Mouse (Mus musculus) CH12.LX (cell line): ENCODE data around the gene Kirrel3.

Experiments
- BHLHE40 ChIP-seq: IDR thresholded peaks from 2 replicates; pipeline ENCODE4 v1.6.1; 2011; ENCODE audit warnings: mild to moderate bottlenecking, low read depth, low read length, improper control_type of control experiment
- CHD1 ChIP-seq: IDR thresholded peaks from 2 replicates; pipeline ENCODE4 v1.6.1; 2012; ENCODE audit warnings: low read depth, low read length, improper control_type of control experiment, inconsistent platforms
- CHD2 ChIP-seq: IDR thresholded peaks from 2 replicates; pipeline ENCODE4 v1.6.1; 2011; ENCODE audit warnings: low read length, improper control_type of control experiment
- CTCF ChIP-seq, 2 experiments: IDR thresholded peaks in 1 of 2; conservative IDR thresholded peaks in 1 of 2; 2 replicates each; pipeline ENCODE4 v1.5.1; 2011 to 2012; ENCODE audit warnings: low read depth in 2 of 2, low read length in 2 of 2, improper control_type of control experiment in 1 of 2, inconsistent platforms in 1 of 2, mild to moderate bottlenecking in 1 of 2, moderate library complexity in 1 of 2
- EP300 ChIP-seq: IDR thresholded peaks from 2 replicates; pipeline ENCODE4 v1.6.1; 2011; ENCODE audit warnings: low read length, improper control_type of control experiment
- GABPA ChIP-seq: IDR thresholded peaks from 2 replicates; pipeline ENCODE4 v1.6.1; 2012; ENCODE audit warnings: low read depth, low read length, improper control_type of control experiment, inconsistent platforms; ENCODE audit not compliant: insufficient replicate concordance
- IRF4 ChIP-seq: IDR thresholded peaks from 2 replicates; pipeline ENCODE4 v1.6.1; 2014; ENCODE audit warnings: low read depth, mild to moderate bottlenecking, inconsistent platforms, low read length, improper control_type of control experiment
- MAZ ChIP-seq: IDR thresholded peaks from 2 replicates; pipeline ENCODE4 v1.6.1; 2012; ENCODE audit warnings: low read depth, mild to moderate bottlenecking, inconsistent platforms, low read length, improper control_type of control experiment, moderate library complexity
- POLR2A ChIP-seq: IDR thresholded peaks from 2 replicates; pipeline ENCODE4 v1.6.1; 2011; ENCODE audit warnings: low read depth, mild to moderate bottlenecking, improper control_type of control experiment, low read length
- RAD21 ChIP-seq: IDR thresholded peaks from 2 replicates; pipeline ENCODE4 v1.6.1; 2011; ENCODE audit warnings: low read depth, mild to moderate bottlenecking, low read length, improper control_type of control experiment, moderate library complexity
- TCF12 ChIP-seq: IDR thresholded peaks from 2 replicates; pipeline ENCODE4 v1.6.1; 2014; ENCODE audit warnings: low read depth, mild to moderate bottlenecking, inconsistent platforms, low read length, improper control_type of control experiment
- USF2 ChIP-seq: conservative IDR thresholded peaks from 2 replicates; pipeline ENCODE4 v1.6.1; 2011; ENCODE audit warnings: low read depth, low read length, improper control_type of control experiment

- TF ChIP-seq USF2 = no peak
- TF ChIP-seq POLR2A = no peak
- no peak for TF ChIP-seq CTCF (conservative IDR thresholded peaks at IDR 0.05 in 1 of 2, IDR thresholded peaks at IDR 0.05 in 1 of 2; ENCODE audit: low read depth in 2 of 2, low read length in 2 of 2)
- TF ChIP-seq CHD1 = no peak
- no peak for TF ChIP-seq TCF12
- no peak for TF ChIP-seq MAZ
- TF ChIP-seq BHLHE40 = no peak
- TF ChIP-seq EP300 = no peak
- no peak for TF ChIP-seq CHD2
- TF ChIP-seq RAD21 = no peak
- no peak for TF ChIP-seq GABPA
- TF ChIP-seq IRF4 = no peak
Measured at GRCm38 (mm10) chr9:34887196-34887595, 401.5 kb downstream of the Kirrel3 start.
